Mouse (Mus musculus): Measurements from ENCODE around the gene Daglb. TPM values are rescaled to one million over a fixed set of nuclear protein-coding genes. Genes with fewer than 3 reads are reported as not detected.
A peak's percentile ranks its signal among the peaks of the same experiment; 100 is the strongest.

Gene Daglb
- total RNA-seq (2017) = 9.8 and 11.5 TPM in 2 replicates

DNA sequence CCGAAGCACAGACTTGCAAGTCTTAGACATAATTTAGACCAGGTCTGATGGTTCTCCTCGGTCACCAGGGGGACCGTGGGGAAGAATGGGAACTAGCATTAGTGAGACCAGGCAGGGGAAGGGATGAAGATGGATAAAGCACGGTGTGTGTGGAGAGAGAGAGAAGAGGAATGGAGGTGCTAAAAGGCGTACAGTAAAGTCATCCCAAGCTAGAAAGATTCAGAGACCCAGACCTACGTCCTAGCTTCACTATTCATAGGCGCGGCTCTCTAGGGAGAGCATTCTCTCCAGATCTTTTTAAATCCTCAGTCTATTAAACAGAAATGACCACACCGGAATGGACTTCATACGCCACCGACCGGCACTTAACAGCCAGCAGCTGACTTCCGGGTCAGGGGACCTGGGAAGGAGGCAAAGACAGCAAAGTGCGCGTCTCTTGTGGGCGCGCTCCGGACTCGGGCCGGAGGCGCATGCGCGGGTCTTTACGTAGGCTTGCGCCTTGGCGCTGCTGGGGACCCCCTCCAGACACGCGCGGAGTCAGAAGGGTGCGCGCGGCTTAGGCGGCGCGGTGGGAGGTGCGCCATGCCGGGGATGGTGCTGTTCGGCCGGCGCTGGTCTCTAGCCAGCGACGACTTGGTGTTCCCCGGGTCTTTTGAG, at the start of gene Daglb:
Gene Daglb (plus strand): TSS at position 485 of the 657 bp plus-strand sequence.
- peak; percentile 76 to 90 for ATAC-seq (replicated peaks in 1 of 2; ENCODE audit: insufficient read depth in 1 of 2, low FRiP score in 2 of 2, low TSS enrichment in 1 of 2, low read depth in 1 of 2, poor library complexity in 2 of 2, severe bottlenecking in 2 of 2)

DNA sequence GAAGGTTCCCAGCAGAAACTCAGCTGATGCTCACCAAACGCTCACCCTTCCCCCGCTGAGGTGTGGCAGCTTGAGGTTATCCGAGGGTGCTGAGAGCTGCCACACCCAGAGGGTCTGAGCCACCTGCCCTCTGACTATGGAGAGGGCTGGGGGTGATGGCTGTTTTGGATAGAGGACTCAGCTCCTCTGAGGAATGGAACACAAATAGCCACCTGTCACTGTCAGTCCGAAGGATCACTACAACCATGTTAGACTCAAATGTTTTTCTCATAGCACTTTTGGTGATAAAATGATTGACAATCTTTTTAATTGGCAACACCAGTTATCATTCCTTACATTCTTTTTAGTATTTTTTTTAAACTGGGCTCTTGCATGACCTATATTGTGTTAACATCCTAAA, 42.9 kb upstream of the Daglb start:
- no peak for ATAC-seq (replicated peaks in 1 of 2; ENCODE audit: insufficient read depth in 1 of 2, low FRiP score in 2 of 2, low TSS enrichment in 1 of 2, low read depth in 1 of 2, poor library complexity in 2 of 2, severe bottlenecking in 2 of 2)

DNA sequence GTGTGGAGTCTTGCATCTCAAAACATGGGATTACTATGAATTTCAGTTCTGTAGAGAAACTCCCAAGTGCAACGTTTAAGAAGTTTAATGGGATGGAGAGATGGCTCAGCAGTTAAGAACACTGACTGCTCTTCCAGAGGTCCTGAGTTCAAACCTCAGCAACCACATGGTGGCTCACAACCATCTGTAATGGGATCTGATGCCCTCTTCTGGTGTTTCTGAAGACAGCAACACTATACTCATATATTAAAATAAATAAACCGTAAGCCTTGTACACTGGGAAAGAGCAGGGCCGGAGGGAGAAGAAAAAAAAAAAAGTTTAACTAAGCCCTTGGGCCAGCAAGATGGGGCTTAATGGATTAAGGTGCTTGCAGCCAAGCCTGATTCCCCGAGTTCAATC, 41.4 kb upstream of the Daglb start:
- no peak for ATAC-seq (replicated peaks in 1 of 2; ENCODE audit: insufficient read depth in 1 of 2, low FRiP score in 2 of 2, low TSS enrichment in 1 of 2, low read depth in 1 of 2, poor library complexity in 2 of 2, severe bottlenecking in 2 of 2)

DNA sequence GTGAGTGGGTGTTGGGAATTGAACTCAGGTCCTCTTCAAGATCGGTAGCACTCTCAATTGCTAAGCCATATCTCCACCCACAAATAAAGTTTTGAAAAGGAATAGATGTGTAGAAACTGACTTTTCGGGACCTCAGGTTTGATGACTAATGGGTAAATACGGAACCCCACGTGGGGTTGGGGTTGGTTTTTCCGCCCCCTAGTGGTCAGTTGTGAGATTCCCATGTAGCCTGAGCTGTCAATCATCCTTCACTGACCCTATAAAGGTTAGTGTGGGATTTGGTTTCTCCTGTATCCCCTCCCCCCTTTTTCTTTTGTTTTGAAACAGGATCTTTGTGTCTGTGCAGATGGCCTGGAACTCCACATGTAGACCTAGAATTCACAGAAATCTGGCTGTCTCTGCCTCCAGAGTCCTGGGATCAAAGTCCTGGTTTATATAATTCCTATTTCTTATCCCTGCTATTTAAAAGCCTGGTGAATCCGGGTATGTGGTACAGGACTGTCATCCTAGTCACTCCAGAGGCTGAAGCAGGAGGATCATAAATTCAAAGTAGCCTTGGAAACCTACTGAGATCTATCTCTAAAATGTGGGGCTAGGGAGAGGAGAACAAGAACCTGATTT, 40.4 kb upstream of the Daglb start:
- ATAC-seq (replicated peaks in 1 of 2; ENCODE audit: insufficient read depth in 1 of 2, low FRiP score in 2 of 2, low TSS enrichment in 1 of 2, low read depth in 1 of 2, poor library complexity in 2 of 2, severe bottlenecking in 2 of 2) = peak; percentile 76 to 91; a peak in 3 of 4 replicates

DNA sequence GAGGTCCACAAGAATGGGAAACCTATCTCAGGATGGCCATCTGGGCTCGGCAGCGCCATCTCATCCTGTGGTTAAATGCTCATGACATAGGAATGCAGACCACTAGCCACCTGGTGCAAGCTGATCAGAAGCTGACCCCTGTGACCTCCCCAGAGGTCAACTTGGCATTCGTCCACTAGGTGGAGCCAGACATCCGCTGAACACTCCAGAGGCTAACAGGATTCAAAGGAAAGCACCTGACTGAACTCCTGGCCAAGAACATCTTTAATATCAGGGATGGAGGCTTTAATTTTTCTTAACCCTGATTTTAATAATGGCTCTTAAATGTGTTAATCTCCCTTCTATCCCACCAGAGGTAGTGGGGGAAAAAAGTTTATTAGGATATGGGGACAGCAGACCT, 30.0 kb upstream of the Daglb start:
- peak; percentile 87 to 89 for ATAC-seq (replicated peaks in 1 of 2; ENCODE audit: insufficient read depth in 1 of 2, low FRiP score in 2 of 2, low TSS enrichment in 1 of 2, low read depth in 1 of 2, poor library complexity in 2 of 2, severe bottlenecking in 2 of 2)

DNA sequence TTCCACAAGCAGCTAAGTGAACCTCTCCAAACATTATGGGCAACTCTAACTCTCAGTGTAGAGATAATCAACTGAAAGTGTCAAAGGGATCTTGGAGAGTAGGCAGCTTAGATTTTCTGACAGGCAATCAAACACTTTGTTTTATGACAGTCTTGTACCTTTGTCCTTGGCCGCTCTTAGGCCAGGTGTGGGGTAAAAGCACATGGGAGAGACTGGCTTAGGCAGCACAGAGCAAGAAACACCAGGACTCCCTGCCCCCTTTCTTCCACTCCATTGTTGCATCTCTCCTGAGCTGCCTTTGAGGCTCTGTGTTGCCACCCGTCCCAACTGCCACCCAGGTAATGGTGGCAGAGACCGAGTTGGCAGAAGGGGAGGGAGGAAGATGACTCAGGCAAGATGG, 23.1 kb upstream of the Daglb start:
- no peak for ATAC-seq (replicated peaks in 1 of 2; ENCODE audit: insufficient read depth in 1 of 2, low FRiP score in 2 of 2, low TSS enrichment in 1 of 2, low read depth in 1 of 2, poor library complexity in 2 of 2, severe bottlenecking in 2 of 2)

DNA sequence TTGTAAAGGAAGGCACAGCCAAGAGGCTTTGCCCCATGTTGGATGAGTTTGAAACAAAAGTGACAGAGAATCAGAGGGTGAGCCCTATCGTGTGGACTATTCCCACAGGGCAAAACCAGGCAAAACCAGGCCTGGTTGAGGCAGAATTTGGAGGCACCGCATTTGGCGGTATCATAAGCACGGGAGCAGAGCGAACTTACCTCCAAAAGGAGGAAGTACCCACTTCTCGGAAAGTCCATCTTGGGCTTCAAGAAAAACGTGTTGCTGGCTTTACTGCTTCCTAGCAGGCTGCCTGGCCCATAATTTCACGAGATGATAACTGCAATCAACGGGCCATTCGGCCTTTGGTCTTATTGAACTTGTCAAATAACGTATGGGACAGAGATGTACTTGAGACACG, 22.6 kb upstream of the Daglb start:
- 0 out of 4 replicates have a peak, but pooled peaks of 1 of the 2 experiments have one; percentile 21 for ATAC-seq (replicated peaks in 1 of 2; ENCODE audit: insufficient read depth in 1 of 2, low FRiP score in 2 of 2, low TSS enrichment in 1 of 2, low read depth in 1 of 2, poor library complexity in 2 of 2, severe bottlenecking in 2 of 2)

DNA sequence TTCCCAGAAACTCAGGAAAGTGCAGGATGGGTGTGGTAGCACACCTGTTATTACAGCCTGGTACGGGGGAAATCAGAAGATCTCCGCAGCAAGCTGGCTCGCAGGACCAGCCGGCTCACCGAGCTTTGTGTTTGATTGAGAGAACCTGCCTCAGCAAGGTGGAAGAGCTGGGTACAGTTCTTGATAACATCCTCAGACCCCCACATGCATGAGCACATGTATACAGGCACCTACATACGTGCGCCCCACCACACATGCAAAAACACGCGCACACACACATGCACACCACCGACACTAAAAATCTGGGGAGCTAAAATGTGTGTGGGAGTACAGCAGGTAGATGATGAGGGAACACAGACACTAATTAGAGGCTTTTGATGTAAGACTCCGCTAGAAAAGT, 713 bp upstream of the Daglb start:
- ATAC-seq (replicated peaks in 1 of 2; ENCODE audit: insufficient read depth in 1 of 2, low FRiP score in 2 of 2, low TSS enrichment in 1 of 2, low read depth in 1 of 2, poor library complexity in 2 of 2, severe bottlenecking in 2 of 2) = no peak

DNA sequence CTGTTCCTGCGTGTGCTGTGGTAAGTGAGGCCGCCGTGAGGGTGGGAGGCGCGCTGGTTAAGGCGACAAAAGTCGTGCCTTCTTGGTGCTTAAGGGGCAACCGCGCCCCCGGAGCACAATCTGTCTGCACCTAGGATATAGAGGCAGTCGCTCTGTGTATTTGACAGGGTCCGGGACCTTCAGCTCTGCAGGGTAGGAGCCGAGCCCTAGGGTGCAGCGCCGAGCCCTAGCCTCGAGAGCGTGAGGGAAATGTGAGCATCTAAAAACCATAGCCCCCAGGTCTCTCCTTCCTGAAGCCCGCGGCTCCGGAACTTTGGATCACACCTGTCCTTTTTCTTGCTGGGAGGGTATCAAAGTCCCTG, 354 bp downstream of the Daglb start:
- ATAC-seq (replicated peaks in 1 of 2; ENCODE audit: insufficient read depth in 1 of 2, low FRiP score in 2 of 2, low TSS enrichment in 1 of 2, low read depth in 1 of 2, poor library complexity in 2 of 2, severe bottlenecking in 2 of 2) = peak in 1 of 2 experiments; percentile 35; a peak in 2 of 4 replicates

DNA sequence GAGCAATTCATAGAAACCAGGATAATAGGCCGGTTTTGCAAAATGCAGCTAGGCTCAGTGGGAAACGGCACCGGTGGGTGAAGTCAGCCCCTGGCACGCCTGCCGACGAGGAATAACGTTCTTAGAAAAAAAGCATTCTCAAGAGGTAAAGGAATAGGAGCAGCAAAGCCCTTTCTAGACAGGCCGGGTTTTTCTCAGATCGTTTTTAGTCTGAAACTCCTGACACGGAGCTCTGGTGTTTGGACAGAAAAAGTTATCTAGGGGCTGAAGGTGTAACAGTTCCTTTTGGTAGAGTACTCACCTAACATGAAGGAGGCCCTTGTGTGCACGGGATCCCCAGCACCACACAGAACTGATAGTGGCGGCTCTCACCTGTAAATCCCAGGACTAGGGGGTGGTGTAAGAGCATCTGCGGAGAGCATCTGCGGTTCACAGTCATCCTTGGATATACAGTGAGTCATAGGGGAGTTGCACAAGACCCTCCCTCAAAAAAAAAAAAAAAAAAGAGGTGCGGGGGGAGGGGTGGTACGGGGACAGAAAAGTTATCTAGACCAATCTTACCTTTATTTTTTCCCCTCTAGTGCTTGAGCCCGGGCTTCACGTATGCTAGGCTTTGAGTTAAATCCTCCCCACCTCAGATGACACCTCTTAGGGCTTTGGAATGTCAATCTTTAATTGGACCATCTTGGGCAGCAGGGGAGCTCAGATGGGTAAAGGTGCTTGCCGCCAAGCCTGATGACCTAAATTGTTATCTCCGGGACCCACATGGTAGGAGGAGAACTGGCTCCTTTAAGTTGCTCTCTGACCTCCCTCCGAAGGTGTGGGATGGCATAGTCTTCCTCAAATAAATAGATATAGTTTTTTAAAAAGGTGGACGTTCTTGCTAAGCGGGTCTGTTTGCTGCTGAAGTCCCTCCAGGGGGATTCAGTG, 1.0 kb downstream of the Daglb start:
- no peak for ATAC-seq (replicated peaks in 1 of 2; ENCODE audit: insufficient read depth in 1 of 2, low FRiP score in 2 of 2, low TSS enrichment in 1 of 2, low read depth in 1 of 2, poor library complexity in 2 of 2, severe bottlenecking in 2 of 2)

DNA sequence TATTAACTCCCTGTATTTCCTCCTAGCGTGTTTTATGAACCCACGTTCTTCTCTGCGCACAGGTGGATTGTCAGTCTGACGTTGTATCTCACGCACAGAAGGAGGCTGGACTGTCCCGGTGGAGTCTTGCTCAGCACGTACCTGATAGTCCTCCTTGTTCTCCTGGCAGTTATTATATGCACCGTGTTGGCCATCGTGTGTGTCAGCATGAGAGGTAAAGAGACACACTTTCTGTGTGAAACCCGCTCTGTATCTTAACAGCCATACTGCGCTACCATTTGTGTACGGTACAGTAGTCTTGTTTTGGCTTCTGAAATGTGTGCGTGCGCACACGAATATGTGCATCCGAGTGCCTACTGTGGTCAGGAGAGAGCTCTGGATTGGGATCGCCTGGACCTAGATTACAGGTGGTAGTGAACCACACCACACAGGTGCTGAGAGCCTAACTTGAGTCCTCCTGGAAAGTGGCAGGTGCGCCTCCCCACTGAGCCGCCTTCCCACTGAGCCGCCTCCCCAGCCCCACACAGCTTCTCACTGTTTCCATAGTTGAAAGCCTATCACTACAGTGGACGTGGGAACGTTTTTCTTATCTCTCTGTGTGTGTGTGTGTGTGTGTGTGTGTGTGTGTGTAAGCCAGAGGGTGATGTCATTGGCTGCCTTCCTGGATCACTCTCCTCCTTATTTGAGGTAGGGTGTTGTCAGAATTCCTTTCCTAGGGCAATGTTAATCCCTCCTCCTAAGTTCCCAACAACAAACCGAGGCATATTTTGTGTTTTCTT, 2.7 kb downstream of the Daglb start:
- ATAC-seq (replicated peaks in 1 of 2; ENCODE audit: insufficient read depth in 1 of 2, low FRiP score in 2 of 2, low TSS enrichment in 1 of 2, low read depth in 1 of 2, poor library complexity in 2 of 2, severe bottlenecking in 2 of 2) = no peak

DNA sequence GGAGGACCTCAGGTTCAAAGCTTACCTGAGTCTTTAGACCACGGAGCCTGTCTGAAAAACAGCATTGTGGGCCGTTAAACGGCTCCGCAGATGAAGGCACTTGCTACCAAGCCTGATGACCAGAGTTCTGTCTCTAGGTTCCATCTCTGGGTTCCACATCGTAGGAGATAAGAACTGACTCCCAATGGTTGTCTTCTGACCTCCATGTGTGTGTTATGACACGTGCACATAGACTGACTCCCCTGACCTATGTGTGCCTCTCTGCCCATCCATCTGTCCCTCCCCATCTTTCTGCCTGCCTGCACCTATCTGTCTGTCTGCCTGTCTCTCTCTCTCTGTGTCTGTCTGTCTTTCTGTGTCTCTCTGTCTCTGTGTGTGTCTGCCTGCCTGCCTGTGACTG, 3.5 kb downstream of the Daglb start:
- no peak for ATAC-seq (replicated peaks in 1 of 2; ENCODE audit: insufficient read depth in 1 of 2, low FRiP score in 2 of 2, low TSS enrichment in 1 of 2, low read depth in 1 of 2, poor library complexity in 2 of 2, severe bottlenecking in 2 of 2)

DNA sequence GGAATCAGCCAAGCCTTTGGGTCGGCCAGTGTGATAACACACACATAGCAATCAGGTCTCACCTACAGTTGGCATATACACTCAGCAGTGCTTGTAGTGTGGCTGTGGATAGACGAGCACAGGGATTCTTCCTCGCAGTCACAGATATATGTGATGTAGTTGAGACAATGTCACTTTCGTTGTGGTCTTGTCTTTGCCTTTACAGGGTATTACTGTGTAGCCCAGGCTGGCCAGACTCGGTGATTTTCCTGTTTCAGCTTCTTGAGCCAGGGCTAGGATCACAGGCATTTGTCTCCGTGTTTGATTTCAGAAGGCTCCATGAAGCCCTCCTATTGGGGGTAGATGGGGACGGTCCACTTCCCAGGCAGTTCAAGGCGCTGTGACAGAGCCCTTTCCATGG, 5.2 kb downstream of the Daglb start:
- ATAC-seq (replicated peaks in 1 of 2; ENCODE audit: insufficient read depth in 1 of 2, low FRiP score in 2 of 2, low TSS enrichment in 1 of 2, low read depth in 1 of 2, poor library complexity in 2 of 2, severe bottlenecking in 2 of 2) = no peak

DNA sequence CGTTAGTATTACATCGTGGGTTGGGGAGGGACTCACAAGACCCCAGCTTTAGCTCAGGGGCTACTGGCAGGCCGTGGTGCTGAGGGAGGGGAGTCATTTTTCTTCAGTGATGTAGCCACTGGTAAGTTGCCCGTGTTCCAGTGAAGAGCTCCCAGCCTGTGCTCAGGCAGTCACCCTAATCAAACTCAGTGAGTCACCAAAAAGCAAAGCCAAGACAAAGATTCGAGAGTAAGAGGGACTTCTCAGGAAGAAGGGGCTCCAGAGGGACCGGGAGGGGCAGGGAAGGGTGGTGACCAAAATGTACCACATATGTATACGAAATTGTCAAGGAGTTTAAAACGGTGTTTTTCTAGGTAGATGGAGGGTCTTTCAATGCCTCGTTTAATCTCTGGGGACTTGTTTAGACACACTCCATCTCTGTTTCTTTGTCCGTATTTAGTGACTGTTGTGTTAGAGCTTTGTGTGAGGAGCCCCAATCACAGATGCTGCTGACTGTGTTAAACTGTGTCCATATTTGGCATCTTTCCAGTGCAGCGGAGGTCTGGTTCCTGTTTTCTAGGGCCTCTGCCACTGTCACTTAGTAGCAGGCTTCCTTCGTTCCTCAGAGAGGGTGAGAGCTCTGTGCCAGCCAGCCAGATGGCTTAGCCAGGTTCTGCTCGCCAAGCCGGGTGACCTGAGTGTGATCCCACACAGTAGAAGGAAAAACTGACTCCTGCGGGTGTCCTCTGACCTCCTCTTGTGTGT, 6.2 kb downstream of the Daglb start:
- ATAC-seq (replicated peaks in 1 of 2; ENCODE audit: insufficient read depth in 1 of 2, low FRiP score in 2 of 2, low TSS enrichment in 1 of 2, low read depth in 1 of 2, poor library complexity in 2 of 2, severe bottlenecking in 2 of 2) = peak; percentile 86 to 91

DNA sequence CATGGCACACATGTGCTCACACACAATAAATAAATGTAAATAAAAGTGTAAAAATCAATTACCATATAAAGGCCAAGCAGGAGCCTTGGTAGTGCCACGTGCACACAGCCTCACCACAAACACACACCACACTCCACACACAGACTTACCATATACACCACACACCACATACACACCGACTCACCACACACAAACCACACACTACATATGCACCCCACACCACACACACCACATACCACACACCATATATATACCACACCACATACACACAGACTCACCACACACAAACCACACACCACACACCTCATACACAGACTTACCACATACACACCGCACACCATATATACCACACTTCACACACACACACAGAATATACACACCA, 6.8 kb downstream of the Daglb start:
- ATAC-seq (replicated peaks in 1 of 2; ENCODE audit: insufficient read depth in 1 of 2, low FRiP score in 2 of 2, low TSS enrichment in 1 of 2, low read depth in 1 of 2, poor library complexity in 2 of 2, severe bottlenecking in 2 of 2) = peak; percentile 37 to 53; a peak in 3 of 4 replicates

DNA sequence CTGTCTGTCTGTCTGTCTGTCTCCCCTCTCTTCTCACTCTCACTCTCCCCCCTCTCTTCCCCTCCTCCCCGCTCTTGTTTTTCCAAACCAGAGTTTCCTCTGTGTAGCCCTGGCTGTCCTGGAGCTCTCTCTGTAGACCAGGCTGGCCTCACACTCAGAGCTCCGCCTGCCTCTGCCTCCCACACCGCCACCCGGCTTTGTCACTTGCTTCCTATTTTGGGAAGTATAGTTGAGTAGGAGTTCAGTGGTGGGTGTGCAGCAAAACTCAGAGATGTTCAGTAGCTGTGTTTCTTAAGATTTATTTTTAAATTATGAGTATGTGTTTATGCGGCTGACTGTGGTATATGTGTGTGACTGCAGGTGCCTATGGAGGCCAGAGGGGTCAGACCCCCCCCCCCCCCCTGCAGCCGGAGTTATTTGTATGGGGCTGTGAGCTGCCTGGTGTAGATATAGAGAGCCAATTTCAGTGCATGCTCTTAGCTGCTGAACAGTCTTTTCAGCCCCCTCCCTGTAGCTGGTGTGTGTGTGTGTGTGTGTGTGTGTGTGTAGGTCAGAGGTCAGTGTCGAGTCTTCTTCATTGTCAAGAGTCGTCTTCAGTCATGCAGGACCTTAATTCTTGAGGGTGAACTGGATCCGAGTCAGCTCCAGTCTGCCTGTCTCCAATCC, 7.7 kb downstream of the Daglb start:
- ATAC-seq (replicated peaks in 1 of 2; ENCODE audit: insufficient read depth in 1 of 2, low FRiP score in 2 of 2, low TSS enrichment in 1 of 2, low read depth in 1 of 2, poor library complexity in 2 of 2, severe bottlenecking in 2 of 2) = no peak

All from hematopoietic stem cell, adult 5-6 weeks (primary cell).